Mouse (Mus musculus): Measurements from ENCODE around the gene Prps1.

DNA sequence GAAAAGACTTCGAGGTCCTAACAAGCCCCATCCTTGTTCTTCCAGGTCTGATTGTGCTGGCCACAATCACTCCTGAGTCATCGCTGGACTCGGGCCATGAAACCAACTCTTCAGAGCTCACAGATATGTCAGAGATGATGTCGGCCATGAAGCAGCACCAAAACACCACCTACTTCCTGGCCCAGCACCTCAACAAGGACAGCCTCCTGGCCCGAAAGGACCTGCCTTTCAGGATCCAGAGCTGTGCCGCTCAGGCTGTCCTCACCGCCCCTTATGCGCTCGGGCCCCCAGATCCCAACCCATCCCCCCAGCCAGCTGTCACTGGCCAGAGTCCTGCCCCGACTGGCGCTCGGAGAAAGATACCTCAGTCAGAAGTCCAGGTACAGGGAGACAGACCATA is 25.9 kb upstream of the Prps1 start:
- TF ChIP-seq CTCF (IDR thresholded peaks at IDR 0.05; ENCODE audit: low read depth, low read length), result no peak
- no peak for TF ChIP-seq POLR2A (IDR thresholded peaks at IDR 0.05; ENCODE audit: insufficient read depth, low read length)
- TF ChIP-seq EP300 (IDR thresholded peaks at IDR 0.05; ENCODE audit: insufficient read depth, low read depth, low read length), result no peak

All from ES-Bruce4 (cell line).